Mouse (Mus musculus) left cerebral cortex, adult 2 months (tissue): ENCODE results near the gene Cep128. TPM values are rescaled to one million over a fixed set of nuclear protein-coding genes. Genes with fewer than 3 reads are reported as not detected.

ENCODE experiments used
- DNase-seq, 2 experiments: peaks; one replicate each; pipeline ENCODE4 v3.0.0; 2021 to 2022; ENCODE audit warnings: low spot score in 2 of 2, mixed read lengths in 1 of 2; ENCODE audit errors: extremely low spot score in 1 of 2
- H3K27ac ChIP-seq: fragments of 200-600 bp; 2 replicates; pipeline ENCODE4 v1.8.1; 2022
- H3K4me3 ChIP-seq: fragments of 200-600 bp; 2 replicates; pipeline ENCODE4 v1.8.1; 2022
- CTCF ChIP-seq: fragments of 200-600 bp; IDR thresholded peaks from 2 replicates; pipeline ENCODE4 v1.8.1; 2022; ENCODE audit warnings: antibody characterized with exemption, mild to moderate bottlenecking, moderate library complexity
- intact Hi-C: fragments of 180-260 bp; cut with DNase I; formaldehyde crosslinking; loops from one replicate; pipeline ENCODE4 v1.15.1; 2025
- total RNA-seq, 2 experiments: library from RNA; stranded (reverse); gene quantifications; 2 replicates each; pipeline ENCODE4 v1.2.3; 2021

Cep128 gene
- total RNA-seq, 2 experiments from 2014 or later: 6.9 to 7.1 TPM

DNA sequence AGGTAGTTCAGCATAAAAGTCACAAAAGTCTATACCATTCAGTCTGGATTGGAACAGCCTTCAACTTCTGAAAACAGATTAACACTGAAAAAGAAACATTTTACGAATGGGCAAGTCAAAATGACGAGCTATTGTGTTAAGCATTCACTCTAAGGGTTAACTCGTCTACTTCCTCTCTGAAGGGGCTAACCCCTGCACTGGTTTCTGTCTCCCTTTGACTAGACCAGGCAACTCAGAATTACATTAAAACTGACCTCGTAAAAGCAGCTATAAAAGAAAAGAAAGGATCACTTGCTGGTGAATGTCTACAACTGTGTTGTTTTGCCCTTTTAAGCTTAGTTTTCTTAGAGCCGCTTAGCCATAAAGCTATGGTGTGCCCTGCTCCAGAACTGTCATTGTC is 79.2 kb downstream of the Cep128 start:
- intact Hi-C loops: no loop called here
- DNase-seq: no peak
- no peak overlapping the region for H3K27ac ChIP-seq
- no peak overlapping the region for H3K4me3 ChIP-seq
- TF ChIP-seq CTCF: no peak

DNA sequence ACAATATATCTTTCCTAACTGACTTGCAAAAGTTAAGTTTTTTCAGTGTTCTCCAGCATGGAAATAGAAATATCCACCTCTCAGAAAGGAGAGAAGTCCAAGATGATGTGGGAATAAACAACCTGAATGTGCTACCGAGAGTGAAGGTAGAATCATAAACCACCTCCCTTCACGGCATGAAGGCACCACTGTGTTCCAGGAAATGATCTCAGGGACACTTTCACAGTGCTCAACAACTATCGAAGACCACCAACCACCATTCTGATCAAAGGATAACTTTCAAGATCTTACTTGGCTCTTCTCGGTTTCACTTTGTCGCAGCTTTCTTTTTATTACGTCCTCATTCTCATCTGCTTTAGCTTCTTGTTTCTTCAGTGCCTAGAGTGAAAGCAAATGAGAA is 85.5 kb downstream of the Cep128 start:
- Histone ChIP-seq H3K4me3 (no peak overlapping the region), H3K27ac (no peak overlapping the region)
- no peak for TF ChIP-seq CTCF
- DNase-seq: no peak
- intact Hi-C loops: no loop called here

DNA sequence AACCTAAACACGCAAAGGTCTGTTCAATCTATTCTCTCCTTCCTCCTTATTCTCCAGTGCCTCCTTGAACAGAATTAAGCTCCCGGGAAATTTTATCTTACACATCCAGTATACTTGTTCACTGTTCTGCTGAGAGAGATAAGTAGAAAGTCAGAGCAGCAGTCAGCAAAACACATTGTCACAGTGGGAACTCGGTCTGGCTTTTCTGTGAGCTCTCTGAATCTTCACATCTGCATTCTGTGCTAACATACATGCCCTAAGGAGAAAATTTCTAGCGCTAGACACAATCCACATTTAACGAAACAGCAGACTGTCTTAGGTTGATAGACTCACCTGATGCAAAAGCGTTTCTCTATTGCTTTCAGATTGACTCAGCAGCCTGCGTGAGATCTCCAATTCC is 88.3 kb downstream of the Cep128 start:
- DNase-seq: no peak
- no peak overlapping the region for H3K4me3 ChIP-seq
- intact Hi-C loops: no loop called here
- H3K27ac ChIP-seq: no peak overlapping the region
- TF ChIP-seq CTCF: no peak

DNA sequence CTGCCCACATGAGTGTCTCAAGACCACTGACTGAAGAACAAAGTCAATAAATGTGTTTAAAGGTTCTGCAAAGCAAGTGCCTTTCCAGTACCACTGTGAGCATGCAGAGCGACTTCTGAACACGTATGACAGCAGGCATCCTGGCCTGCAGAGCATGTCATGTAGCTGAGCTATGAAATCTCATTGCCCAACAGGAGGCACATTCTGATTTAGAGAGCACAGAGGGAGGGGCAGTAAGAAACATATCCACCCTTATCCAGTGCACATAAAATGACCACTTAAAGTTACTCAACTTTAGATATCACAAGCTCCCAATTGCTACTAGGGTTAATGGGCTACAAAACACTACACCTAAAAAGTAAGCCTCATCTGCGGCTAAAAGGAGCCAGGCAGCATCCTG is 88.8 kb downstream of the Cep128 start:
- intact Hi-C loops: no loop called here
- Histone ChIP-seq H3K4me3 (no peak overlapping the region), H3K27ac (no peak overlapping the region)
- no peak for DNase-seq
- TF ChIP-seq CTCF: no peak

- no peak for TF ChIP-seq CTCF
- no peak for DNase-seq
- intact Hi-C loops: no loop called here
- Histone ChIP-seq H3K4me3 (no peak overlapping the region), H3K27ac (no peak overlapping the region)
These were observed 110.3 kb downstream of the Cep128 start for GRCm38 (mm10) chr12:91273936-91274335.

DNA sequence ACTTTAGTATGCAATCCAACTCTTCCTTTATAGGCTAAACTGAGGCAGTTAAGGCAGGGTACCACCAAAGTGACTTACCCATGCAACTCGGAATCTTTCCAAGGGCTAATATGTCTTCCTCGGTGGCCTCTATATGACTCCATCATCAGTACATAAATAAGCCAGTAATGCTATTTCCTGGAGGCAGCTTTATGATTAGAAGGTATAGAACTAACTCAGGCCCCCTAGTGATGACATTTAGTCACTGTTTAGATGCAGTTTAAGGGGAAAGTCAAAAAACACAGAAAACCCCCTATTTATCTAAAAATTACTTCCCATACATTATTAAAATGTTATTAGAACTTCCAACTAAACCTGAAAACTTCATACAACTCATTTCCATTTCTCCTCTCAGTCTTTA is 114.6 kb downstream of the Cep128 start:
- intact Hi-C loops: no loop called here
- no peak for DNase-seq
- no peak for TF ChIP-seq CTCF
- H3K27ac ChIP-seq: no peak overlapping the region
- no peak overlapping the region for H3K4me3 ChIP-seq

DNA sequence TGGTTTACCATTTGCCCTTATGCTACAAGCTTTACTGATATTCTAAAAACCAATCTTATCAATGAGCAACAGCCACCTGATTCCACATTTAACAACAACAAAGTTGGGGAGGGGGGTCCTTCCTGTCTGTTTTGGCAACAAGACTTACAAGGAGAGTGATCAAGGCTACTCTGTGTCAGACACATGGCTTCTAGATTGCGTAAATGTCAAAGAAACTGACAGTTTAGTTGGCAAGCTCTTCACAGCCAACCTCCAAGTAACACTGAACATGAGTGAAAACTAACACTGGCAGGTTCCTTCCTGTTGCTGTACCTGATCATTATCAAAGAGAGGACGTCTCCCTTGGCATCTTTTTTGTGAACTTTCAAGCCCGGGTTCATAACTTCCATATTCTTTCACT is 115.2 kb downstream of the Cep128 start:
- H3K27ac ChIP-seq: no peak overlapping the region
- no peak for TF ChIP-seq CTCF
- no peak for DNase-seq

GRCm38 (mm10) chr12:91266014-91266413 is 118.2 kb downstream of the Cep128 start:
- Histone ChIP-seq H3K27ac (no peak overlapping the region), H3K4me3 (no peak overlapping the region)
- no peak for TF ChIP-seq CTCF
- no peak for DNase-seq
- intact Hi-C loops: no loop called here

More for the DNA sequence above, 115.2 kb downstream of the Cep128 start:
- H3K4me3 ChIP-seq: no peak overlapping the region
- intact Hi-C loops: no loop called here

DNA sequence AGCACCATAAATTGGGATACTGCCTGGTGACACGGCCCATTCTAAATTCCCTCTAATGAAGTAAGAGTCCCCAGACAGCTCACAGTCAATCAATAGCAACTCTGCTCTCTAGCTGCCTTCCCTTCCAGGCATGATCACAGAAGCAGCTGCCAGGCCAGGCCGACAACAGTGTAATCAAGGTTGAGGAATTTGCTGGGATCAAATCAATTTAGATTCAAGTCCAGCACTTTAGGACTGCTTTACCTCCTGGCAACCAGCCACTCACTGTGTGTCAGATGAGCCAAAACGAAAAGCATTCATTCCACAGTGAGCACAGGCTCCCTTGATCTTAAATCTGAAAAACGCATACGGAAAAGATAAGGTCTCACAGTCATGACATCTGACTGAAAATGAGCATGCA is 118.7 kb downstream of the Cep128 start:
- DNase-seq: no peak
- H3K4me3 ChIP-seq: no peak overlapping the region
- intact Hi-C loops: no loop called here
- no peak for TF ChIP-seq CTCF
- H3K27ac ChIP-seq: no peak overlapping the region

DNA sequence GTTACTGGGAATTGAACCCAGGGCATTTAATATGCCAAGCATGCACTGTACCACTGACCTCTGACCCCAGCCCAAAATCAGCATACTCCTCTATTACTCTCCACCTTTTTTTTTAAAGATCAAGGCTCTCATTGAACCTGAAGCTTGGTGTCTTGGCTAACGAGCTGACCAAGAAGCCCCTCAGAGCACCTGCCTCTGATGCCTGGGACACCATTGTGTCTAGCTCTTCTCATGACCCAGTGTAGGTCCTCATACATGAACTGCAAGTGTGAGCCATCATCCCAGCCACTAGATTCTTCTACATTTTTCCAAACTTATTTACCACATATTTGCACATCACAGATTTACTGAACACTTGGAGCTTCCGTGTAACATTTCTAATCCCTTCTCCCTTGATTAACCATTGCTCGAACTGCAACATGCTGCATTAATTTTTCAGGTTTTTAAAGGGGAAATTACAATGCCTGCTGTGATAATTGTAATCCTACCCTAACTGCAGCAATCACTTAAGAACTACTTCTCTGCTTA is 119.3 kb downstream of the Cep128 start:
- no peak for TF ChIP-seq CTCF
- intact Hi-C loops: no loop called here
- no peak for DNase-seq
- Histone ChIP-seq H3K27ac (no peak overlapping the region), H3K4me3 (no peak overlapping the region)

GRCm38 (mm10) chr12:91263705-91264104 is 120.5 kb downstream of the Cep128 start:
- Histone ChIP-seq H3K4me3 (no peak overlapping the region), H3K27ac (no peak overlapping the region)
- TF ChIP-seq CTCF: no peak
- intact Hi-C loops: no loop called here
- DNase-seq: no peak

- intact Hi-C loops: no loop called here
- DNase-seq: no peak
- Histone ChIP-seq H3K4me3 (no peak overlapping the region), H3K27ac (no peak overlapping the region)
- TF ChIP-seq CTCF: no peak
These were observed 121.4 kb downstream of the Cep128 start for GRCm38 (mm10) chr12:91262801-91263200.

DNA sequence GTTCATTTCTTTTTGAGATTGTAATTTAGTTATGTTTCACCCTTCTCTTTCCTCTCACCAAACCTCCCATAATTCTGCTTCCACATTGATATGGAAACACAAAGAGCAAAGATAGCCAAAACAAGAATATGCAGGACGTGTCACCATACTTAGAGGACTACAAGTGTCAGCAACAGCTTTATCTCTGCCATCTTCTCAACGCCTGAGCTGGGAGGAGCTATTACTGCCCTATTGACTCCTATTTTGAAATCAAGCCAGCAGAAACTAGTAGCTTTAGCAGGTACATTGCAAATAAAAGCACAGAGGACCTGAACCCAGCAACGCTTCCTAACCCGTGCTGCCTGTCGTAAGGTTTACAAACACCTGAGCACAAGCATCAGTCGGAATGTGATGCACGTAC is 127.9 kb downstream of the Cep128 start:
- intact Hi-C loops: no loop called here
- DNase-seq: no peak
- TF ChIP-seq CTCF: no peak
- no peak overlapping the region for H3K4me3 ChIP-seq
- H3K27ac ChIP-seq: no peak overlapping the region

- no peak for TF ChIP-seq CTCF
- intact Hi-C loops: no loop called here
These were observed 129.4 kb downstream of the Cep128 start for GRCm38 (mm10) chr12:91254831-91255230.

More at GRCm38 (mm10) chr12:91254831-91255230, 129.4 kb downstream of the Cep128 start:
- no peak overlapping the region for H3K4me3 ChIP-seq
- H3K27ac ChIP-seq: no peak overlapping the region
- DNase-seq: no peak
